Mouse (Mus musculus): ENCODE results near the gene Nr1h3. TPM values are rescaled to one million over a fixed set of nuclear protein-coding genes. Genes with fewer than 3 reads are reported as not detected.

The Nr1h3 gene
- total RNA-seq, 1 experiment from 2014 or later, result 0.58 TPM

GRCm38 (mm10) chr2:91190501-91190900, 12.1 kb downstream of the Nr1h3 start:
- ATAC-seq (ENCODE audit: extremely low read depth, insufficient number of reproducible peaks, low FRiP score, poor library complexity, severe bottlenecking), result no peak

GRCm38 (mm10) chr2:91187431-91187830, 15.2 kb downstream of the Nr1h3 start:
- no peak for ATAC-seq (ENCODE audit: extremely low read depth, insufficient number of reproducible peaks, low FRiP score, poor library complexity, severe bottlenecking)

GRCm38 (mm10) chr2:91186208-91186607, 16.4 kb downstream of the Nr1h3 start:
- ATAC-seq (ENCODE audit: extremely low read depth, insufficient number of reproducible peaks, low FRiP score, poor library complexity, severe bottlenecking), result no peak

GRCm38 (mm10) chr2:91183711-91184405, 18.8 kb downstream of the Nr1h3 start, which contains the start of gene Madd:
TSS of gene Madd (minus strand) at chr2:91183837.
- ATAC-seq (ENCODE audit: extremely low read depth, insufficient number of reproducible peaks, low FRiP score, poor library complexity, severe bottlenecking), result peak; percentile 62

- ATAC-seq (ENCODE audit: extremely low read depth, insufficient number of reproducible peaks, low FRiP score, poor library complexity, severe bottlenecking), result peak; percentile 90
Observed at GRCm38 (mm10) chr2:91183148-91183513, 19.5 kb downstream of the Nr1h3 start.

- peak; percentile 38 for ATAC-seq (ENCODE audit: extremely low read depth, insufficient number of reproducible peaks, low FRiP score, poor library complexity, severe bottlenecking)
Observed at GRCm38 (mm10) chr2:91182405-91183147, 20.1 kb downstream of the Nr1h3 start.

- no peak; the same call in 1 of the 2 replicates for ATAC-seq (ENCODE audit: extremely low read depth, insufficient number of reproducible peaks, low FRiP score, poor library complexity, severe bottlenecking)
Observed at GRCm38 (mm10) chr2:91182016-91182404, 20.6 kb downstream of the Nr1h3 start.

GRCm38 (mm10) chr2:91180706-91181105, 21.9 kb downstream of the Nr1h3 start:
- ATAC-seq (ENCODE audit: extremely low read depth, insufficient number of reproducible peaks, low FRiP score, poor library complexity, severe bottlenecking), result no peak

- no peak for ATAC-seq (ENCODE audit: extremely low read depth, insufficient number of reproducible peaks, low FRiP score, poor library complexity, severe bottlenecking)
Observed at GRCm38 (mm10) chr2:91179825-91180224, 22.8 kb downstream of the Nr1h3 start.

- no peak for ATAC-seq (ENCODE audit: extremely low read depth, insufficient number of reproducible peaks, low FRiP score, poor library complexity, severe bottlenecking)
Observed at GRCm38 (mm10) chr2:91176234-91176633, 26.4 kb downstream of the Nr1h3 start.

- no peak for ATAC-seq (ENCODE audit: extremely low read depth, insufficient number of reproducible peaks, low FRiP score, poor library complexity, severe bottlenecking)
Observed at GRCm38 (mm10) chr2:91175490-91175889, 27.1 kb downstream of the Nr1h3 start.

- no peak for ATAC-seq (ENCODE audit: extremely low read depth, insufficient number of reproducible peaks, low FRiP score, poor library complexity, severe bottlenecking)
Observed at GRCm38 (mm10) chr2:91169587-91170322, 32.9 kb downstream of the Nr1h3 start.

- no peak for ATAC-seq (ENCODE audit: extremely low read depth, insufficient number of reproducible peaks, low FRiP score, poor library complexity, severe bottlenecking)
Observed at GRCm38 (mm10) chr2:91167629-91168028, 35.0 kb downstream of the Nr1h3 start.

GRCm38 (mm10) chr2:91164991-91165390, 37.6 kb downstream of the Nr1h3 start:
- no peak for ATAC-seq (ENCODE audit: extremely low read depth, insufficient number of reproducible peaks, low FRiP score, poor library complexity, severe bottlenecking)

- ATAC-seq (ENCODE audit: extremely low read depth, insufficient number of reproducible peaks, low FRiP score, poor library complexity, severe bottlenecking), result no peak
Observed at GRCm38 (mm10) chr2:91163532-91163931, 39.1 kb downstream of the Nr1h3 start.

GRCm38 (mm10) chr2:91162952-91163351, 39.7 kb downstream of the Nr1h3 start:
- no peak for ATAC-seq (ENCODE audit: extremely low read depth, insufficient number of reproducible peaks, low FRiP score, poor library complexity, severe bottlenecking)

- no peak for ATAC-seq (ENCODE audit: extremely low read depth, insufficient number of reproducible peaks, low FRiP score, poor library complexity, severe bottlenecking)
Observed at GRCm38 (mm10) chr2:91160591-91160990, 42.0 kb downstream of the Nr1h3 start.

GRCm38 (mm10) chr2:91157002-91157752, 45.5 kb downstream of the Nr1h3 start:
- no peak for ATAC-seq (ENCODE audit: extremely low read depth, insufficient number of reproducible peaks, low FRiP score, poor library complexity, severe bottlenecking)

- ATAC-seq (ENCODE audit: extremely low read depth, insufficient number of reproducible peaks, low FRiP score, poor library complexity, severe bottlenecking), result no peak
Observed at GRCm38 (mm10) chr2:91154091-91154490, 48.5 kb downstream of the Nr1h3 start.

All from neutrophil, adult 5-6 weeks (primary cell).